Mouse (Mus musculus) forebrain, embryonic 15.5 days (tissue): ENCODE measurements around the gene Nek8. TPM values are rescaled to one million over a fixed set of nuclear protein-coding genes. Genes with fewer than 3 reads are reported as not detected.
A peak's percentile ranks its signal among the peaks of the same experiment; 100 is the strongest.

Experiments
- ATAC-seq: fragments of 200-750 bp; cut with Nextera tagmentation; replicated peaks from 2 replicates; pipeline ENCODE4 v1.8.0; 2017; ENCODE audit warnings: mild to moderate bottlenecking, moderate TSS enrichment, moderate library complexity
- H3K27ac ChIP-seq: fragments of 300-500 bp; sonication (generic); replicated peaks from 2 replicates; pipeline ENCODE4 v1.5.1; 2015; ENCODE audit warnings: mild to moderate bottlenecking, inconsistent platforms
- H3K27me3 ChIP-seq: fragments of 300-500 bp; sonication (generic); 2 replicates; pipeline ENCODE4 v1.6.1; 2015; ENCODE audit warnings: inconsistent platforms
- H3K36me3 ChIP-seq: fragments of 300-500 bp; sonication (generic); 2 replicates; pipeline ENCODE4 v1.6.1; 2015; ENCODE audit warnings: mild to moderate bottlenecking, inconsistent platforms
- H3K4me1 ChIP-seq: fragments of 300-500 bp; sonication (generic); 2 replicates; pipeline ENCODE4 v1.6.1; 2015; ENCODE audit warnings: inconsistent platforms
- H3K4me2 ChIP-seq: fragments of 300-500 bp; sonication (generic); replicated peaks from 2 replicates; pipeline ENCODE4 v1.6.1; 2015; ENCODE audit warnings: mild to moderate bottlenecking, inconsistent platforms
- H3K4me3 ChIP-seq: fragments of 300-500 bp; sonication (generic); 2 replicates; pipeline ENCODE4 v1.5.1; 2015; ENCODE audit warnings: mild to moderate bottlenecking, inconsistent platforms
- H3K9ac ChIP-seq: fragments of 300-500 bp; sonication (generic); replicated peaks from 2 replicates; pipeline ENCODE4 v1.6.1; 2015; ENCODE audit warnings: mild to moderate bottlenecking, inconsistent platforms
- H3K9me3 ChIP-seq: fragments of 300-500 bp; sonication (generic); 2 replicates; pipeline ENCODE4 v1.6.1; 2016; ENCODE audit warnings: inconsistent platforms
- WGBS: fragments of 180-500 bp; shearing (Covaris S2); methylation state at CpG from one replicate; pipeline ENCODE4 v1.1.7; 2015; ENCODE audit warnings: mixed read lengths; 5-methylcytosine and 5-hydroxymethylcytosine counted together
- polyA plus RNA-seq: library from polyadenylated mRNA; unstranded; fragments of >200 nt; fragmentation: Nextera tagmentation; extraction: Ambion mirVana; gene quantifications from 2 replicates; pipeline ENCODE4 v1.2.1, GENCODE M21; 2015

Gene Nek8
- polyA plus RNA-seq, 1 experiment from 2014 or later = 4.8 TPM

- Histone ChIP-seq H3K36me3 (peaks cover 25% of the 10 kb centered on the region), H3K4me3 (peak overlapping the region; percentile 87), H3K4me1 (peaks cover 35% of the 10 kb centered on the region), H3K27ac (peak overlapping the region; percentile 97), H3K9me3 (no peaks in the 10 kb centered on the region), H3K9ac (peak overlapping the region; percentile 95), H3K4me2 (peak overlapping the region; percentile 67), H3K27me3 (no peaks in the 10 kb centered on the region)
- WGBS = under 1% methylated on average over 22 of the region's 22 CpGs
- peak; percentile 35 for ATAC-seq
Measured at GRCm38 (mm10) chr11:78163681-78164603, 12.5 kb downstream of the Nek8 start.

DNA sequence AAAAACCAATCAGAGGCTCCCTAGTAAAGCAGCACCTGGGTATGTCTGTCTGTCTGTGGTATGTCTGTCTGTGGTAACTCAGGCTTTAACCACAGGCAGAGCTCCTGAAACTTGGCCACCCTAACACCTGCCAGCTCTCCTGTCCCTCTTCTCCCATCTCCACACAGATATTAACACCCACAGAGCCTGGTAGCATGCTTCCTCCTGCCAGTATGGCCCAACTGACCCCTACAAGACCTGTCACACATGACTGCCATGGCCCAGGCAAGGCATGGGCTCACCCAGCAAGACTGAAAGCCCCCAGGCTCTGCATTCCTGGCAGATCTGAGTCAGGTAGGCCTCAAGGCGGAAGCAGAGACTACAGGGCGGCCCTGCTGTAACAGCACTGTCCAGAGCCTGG, 13.4 kb downstream of the Nek8 start:
- ATAC-seq = no peak
- no peaks in the 10 kb centered on the region for H3K9me3 ChIP-seq
- 76% methylated on average over 2 of the region's 2 CpGs for WGBS
- peaks cover 39% of the 10 kb centered on the region for H3K4me1 ChIP-seq
- no peaks in the 10 kb centered on the region for H3K27me3 ChIP-seq
- H3K36me3 ChIP-seq = peaks cover 34% of the 10 kb centered on the region
- H3K27ac ChIP-seq = peak overlapping the region; percentile 97
- peak overlapping the region; percentile 87 for H3K4me3 ChIP-seq
- H3K4me2 ChIP-seq = peak overlapping the region; percentile 67
- peak overlapping the region; percentile 95 for H3K9ac ChIP-seq

DNA sequence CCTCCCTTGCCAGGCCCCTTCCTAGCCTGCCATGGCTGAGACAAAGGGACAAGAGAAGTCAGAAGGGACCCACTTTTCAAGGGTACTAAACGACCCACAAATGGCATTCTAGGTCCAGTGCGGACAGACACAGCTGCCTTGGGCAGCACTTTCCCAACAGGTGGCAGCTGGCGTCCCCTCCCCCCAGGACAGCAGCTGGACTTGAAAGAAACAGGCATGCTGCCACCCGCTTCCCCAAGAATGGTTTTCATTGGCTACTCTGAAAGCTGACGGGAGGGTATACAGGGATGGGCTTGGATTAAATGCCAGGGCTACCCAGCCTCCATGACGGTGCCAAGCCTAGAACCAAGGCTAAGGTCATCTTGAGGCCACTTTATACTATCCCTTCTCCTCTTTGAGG, 14.0 kb downstream of the Nek8 start:
- H3K9me3 ChIP-seq = no peaks in the 10 kb centered on the region
- 30% methylated on average over 6 of the region's 6 CpGs for WGBS
- peaks cover 39% of the 10 kb centered on the region for H3K36me3 ChIP-seq
- H3K27me3 ChIP-seq = no peaks in the 10 kb centered on the region
- no peak for ATAC-seq
- peaks cover 39% of the 10 kb centered on the region for H3K4me1 ChIP-seq
- H3K4me2 ChIP-seq = peak overlapping the region; percentile 67
- H3K27ac ChIP-seq = peak overlapping the region; percentile 97
- peak overlapping the region; percentile 87 for H3K4me3 ChIP-seq
- H3K9ac ChIP-seq = peak overlapping the region; percentile 95

DNA sequence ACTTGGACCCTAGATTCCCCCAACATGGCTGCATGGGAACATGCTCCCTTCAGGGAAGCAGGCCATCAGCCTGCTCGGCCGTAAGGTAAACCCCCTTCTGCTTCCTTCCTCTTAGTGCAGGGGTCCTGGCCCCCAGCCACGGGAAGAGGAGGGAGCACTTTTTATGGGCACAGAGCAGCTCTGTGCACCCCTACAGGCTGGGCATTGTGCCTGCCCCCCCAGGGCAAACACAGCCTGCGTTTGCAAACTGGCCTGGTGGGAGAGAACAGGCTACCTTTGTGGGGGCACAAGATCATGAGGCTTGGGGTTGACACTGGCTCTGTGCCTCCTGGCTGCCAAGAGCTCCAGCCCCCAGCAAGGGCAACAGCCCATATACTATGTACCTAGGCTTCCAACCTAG, 14.5 kb downstream of the Nek8 start:
- Histone ChIP-seq H3K4me3 (no peak overlapping the region), H3K4me2 (peak overlapping the region; percentile 67; the same call in 1 of the 2 replicates), H3K4me1 (peaks cover 39% of the 10 kb centered on the region), H3K36me3 (peaks cover 42% of the 10 kb centered on the region), H3K27ac (peak overlapping the region; percentile 97; the same call in 1 of the 2 replicates), H3K9me3 (no peaks in the 10 kb centered on the region), H3K9ac (0 out of 2 replicates have a peak overlapping the region, but pooled peaks have one; percentile 95), H3K27me3 (no peaks in the 10 kb centered on the region)
- no peak for ATAC-seq
- WGBS = 40% methylated on average over 4 of the region's 4 CpGs

DNA sequence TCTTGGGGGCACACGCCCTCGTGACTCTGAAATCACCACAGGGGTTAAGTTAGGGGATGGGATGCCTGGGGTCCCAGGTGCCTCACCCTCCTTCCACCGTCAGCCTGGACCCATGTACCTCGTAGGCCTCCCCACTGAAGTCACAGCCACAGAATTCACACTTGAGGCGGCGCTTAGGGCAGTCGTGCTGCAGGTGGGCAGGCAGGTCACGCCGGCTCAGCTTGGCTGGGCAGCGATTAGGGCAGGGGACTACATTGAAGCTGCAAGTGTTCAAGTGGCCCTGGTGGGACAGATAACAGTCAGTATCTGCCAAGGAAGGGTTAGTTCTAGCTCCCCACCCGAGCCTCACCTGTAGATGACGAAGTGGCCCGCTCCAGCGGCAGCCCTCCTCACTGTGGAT, 15.3 kb downstream of the Nek8 start:
- H3K27ac ChIP-seq = no peak overlapping the region
- H3K9me3 ChIP-seq = no peaks in the 10 kb centered on the region
- no peak overlapping the region for H3K9ac ChIP-seq
- H3K4me3 ChIP-seq = no peak overlapping the region
- H3K27me3 ChIP-seq = no peaks in the 10 kb centered on the region
- 93% methylated on average over 14 of the region's 14 CpGs for WGBS
- peaks cover 37% of the 10 kb centered on the region for H3K4me1 ChIP-seq
- no peak overlapping the region for H3K4me2 ChIP-seq
- ATAC-seq = no peak
- H3K36me3 ChIP-seq = peaks cover 45% of the 10 kb centered on the region

- Histone ChIP-seq H3K4me1 (peaks cover 32% of the 10 kb centered on the region), H3K36me3 (peaks cover 49% of the 10 kb centered on the region), H3K9me3 (no peaks in the 10 kb centered on the region), H3K4me2 (no peak overlapping the region), H3K4me3 (no peak overlapping the region), H3K9ac (no peak overlapping the region), H3K27me3 (no peaks in the 10 kb centered on the region), H3K27ac (no peak overlapping the region)
- 87% methylated on average over 3 of the region's 3 CpGs for WGBS
- ATAC-seq = no peak
Measured at GRCm38 (mm10) chr11:78160675-78161074, 15.8 kb downstream of the Nek8 start.

DNA sequence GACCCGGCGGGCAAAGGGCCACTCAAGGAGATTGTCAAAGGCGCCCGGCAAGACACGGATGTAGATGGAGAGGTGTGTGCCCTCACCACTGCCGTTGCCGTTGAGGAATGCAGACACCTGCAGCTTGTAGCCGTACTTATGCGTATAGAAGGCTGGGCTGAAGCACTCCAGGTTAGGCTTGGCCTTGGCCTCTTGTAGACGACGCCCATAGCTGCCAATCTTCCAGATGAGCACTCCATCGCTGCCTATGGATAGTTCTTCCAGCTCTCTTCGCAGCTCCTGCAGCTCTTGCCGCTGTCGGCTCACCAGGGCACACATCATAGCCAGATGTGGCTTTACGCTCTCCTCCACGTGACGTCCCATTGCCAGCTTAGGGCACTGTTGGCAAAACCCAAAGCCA, 16.3 kb downstream of the Nek8 start:
- Histone ChIP-seq H3K9ac (no peak overlapping the region), H3K4me3 (no peak overlapping the region), H3K4me1 (peaks cover 30% of the 10 kb centered on the region), H3K9me3 (no peaks in the 10 kb centered on the region), H3K27me3 (no peaks in the 10 kb centered on the region), H3K27ac (no peak overlapping the region), H3K4me2 (no peak overlapping the region), H3K36me3 (peaks cover 54% of the 10 kb centered on the region)
- ATAC-seq = no peak
- WGBS = 92% methylated on average over 18 of the region's 18 CpGs

GRCm38 (mm10) chr11:78159557-78159956, 16.9 kb downstream of the Nek8 start:
- no peak for ATAC-seq
- Histone ChIP-seq H3K4me1 (peaks cover 31% of the 10 kb centered on the region), H3K4me3 (no peak overlapping the region), H3K9ac (no peak overlapping the region), H3K9me3 (no peaks in the 10 kb centered on the region), H3K36me3 (peaks cover 58% of the 10 kb centered on the region), H3K27me3 (no peaks in the 10 kb centered on the region), H3K4me2 (no peak overlapping the region), H3K27ac (no peak overlapping the region)
- 84% methylated on average over 7 of the region's 7 CpGs for WGBS

DNA sequence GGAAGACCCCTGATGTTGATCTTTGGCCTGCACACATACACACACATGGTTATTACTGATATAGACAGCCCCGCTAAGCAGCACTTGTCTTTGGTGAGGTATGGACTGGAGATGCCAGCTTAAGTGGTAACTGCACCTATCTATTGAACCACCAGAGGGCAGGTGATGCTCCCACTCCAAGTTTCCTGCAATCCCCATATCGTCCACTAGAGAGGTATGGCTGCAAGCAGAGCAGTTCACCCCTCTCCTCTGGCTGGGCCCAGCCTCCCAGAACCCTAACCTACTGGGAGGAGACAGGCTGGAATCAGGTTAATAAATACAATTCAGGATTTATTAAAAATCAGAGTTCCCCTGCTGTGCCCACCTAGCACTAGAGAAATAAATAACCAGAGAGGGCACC, 17.4 kb downstream of the Nek8 start:
- Histone ChIP-seq H3K4me2 (no peak overlapping the region), H3K4me1 (peaks cover 36% of the 10 kb centered on the region), H3K27me3 (no peaks in the 10 kb centered on the region), H3K9me3 (no peaks in the 10 kb centered on the region), H3K4me3 (no peak overlapping the region), H3K27ac (no peak overlapping the region), H3K36me3 (peaks cover 63% of the 10 kb centered on the region), H3K9ac (no peak overlapping the region)
- ATAC-seq = peak; percentile 39; the same call in 1 of the 2 replicates
- 36% methylated on average over 2 of the region's 2 CpGs for WGBS

DNA sequence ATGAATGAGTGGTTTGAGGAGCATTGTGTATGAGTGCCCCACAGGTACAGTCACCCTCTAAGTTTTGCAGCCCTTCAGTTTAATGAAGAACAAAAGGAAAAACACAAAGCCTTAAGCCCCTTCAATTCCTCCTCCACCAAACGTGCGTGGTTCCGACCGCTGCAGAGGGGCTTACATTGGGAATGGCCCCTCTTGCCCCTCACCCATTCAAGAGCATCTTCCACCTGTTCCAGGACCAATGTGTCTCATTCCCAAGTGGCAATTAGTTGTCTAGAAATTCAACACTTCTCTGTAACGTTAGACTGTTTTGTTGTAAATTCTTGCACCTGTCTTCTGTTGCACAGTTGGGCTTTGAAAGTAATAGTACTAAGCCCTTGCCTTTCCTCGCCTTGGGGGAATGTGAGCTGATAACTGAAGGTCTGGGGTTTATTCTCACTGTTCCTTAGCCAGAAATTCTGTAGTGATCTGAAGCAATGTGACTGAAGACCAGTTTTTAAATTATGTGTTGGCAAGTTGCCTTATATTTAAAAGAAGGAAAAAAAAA, 20.2 kb downstream of the Nek8 start:
- WGBS = 57% methylated on average over 6 of the region's 6 CpGs
- H3K36me3 ChIP-seq = peaks cover 60% of the 10 kb centered on the region
- H3K4me2 ChIP-seq = no peak overlapping the region
- no peak overlapping the region for H3K9ac ChIP-seq
- H3K4me1 ChIP-seq = peaks cover 37% of the 10 kb centered on the region
- no peak overlapping the region for H3K4me3 ChIP-seq
- H3K9me3 ChIP-seq = no peaks in the 10 kb centered on the region
- H3K27me3 ChIP-seq = no peaks in the 10 kb centered on the region
- H3K27ac ChIP-seq = no peak overlapping the region
- no peak for ATAC-seq

DNA sequence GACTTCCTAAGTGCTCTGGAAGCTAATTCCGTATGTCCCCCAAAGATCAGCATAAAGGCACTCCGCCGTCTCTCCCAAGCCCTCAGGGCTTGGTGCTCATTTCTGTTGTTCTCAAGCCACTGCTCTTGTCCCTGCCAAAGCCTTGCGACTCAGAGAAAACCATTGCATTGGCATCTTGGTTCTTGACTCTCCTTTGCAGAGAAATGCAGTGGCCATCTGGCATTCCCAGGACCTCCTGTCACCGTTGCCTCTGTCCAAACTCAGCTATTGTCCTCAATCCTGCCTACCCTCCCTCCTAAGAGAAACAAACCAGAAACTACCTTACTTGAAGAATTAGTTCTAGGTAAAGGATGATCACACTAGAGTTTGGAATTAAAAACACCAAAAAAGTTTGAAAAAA, 20.8 kb downstream of the Nek8 start:
- Histone ChIP-seq H3K27me3 (no peaks in the 10 kb centered on the region), H3K4me3 (no peak overlapping the region), H3K9me3 (no peaks in the 10 kb centered on the region), H3K9ac (no peak overlapping the region), H3K4me1 (peaks cover 37% of the 10 kb centered on the region), H3K36me3 (peaks cover 60% of the 10 kb centered on the region), H3K4me2 (no peak overlapping the region), H3K27ac (no peak overlapping the region)
- WGBS = 73% methylated on average over 5 of the region's 5 CpGs
- ATAC-seq = no peak

GRCm38 (mm10) chr11:78153778-78154177, 22.7 kb downstream of the Nek8 start:
- Histone ChIP-seq H3K4me2 (no peak overlapping the region), H3K4me3 (no peak overlapping the region), H3K27ac (peak overlapping the region; percentile 82), H3K9ac (no peak overlapping the region), H3K9me3 (no peaks in the 10 kb centered on the region), H3K27me3 (no peaks in the 10 kb centered on the region), H3K36me3 (peaks cover 57% of the 10 kb centered on the region), H3K4me1 (peaks cover 31% of the 10 kb centered on the region)
- WGBS = 71% methylated on average over 13 of the region's 13 CpGs
- no peak; the same call in 1 of the 2 replicates for ATAC-seq
